Mouse (Mus musculus): ENCODE measurements around the gene Mylk. TPM values are rescaled to one million over a fixed set of nuclear protein-coding genes. Genes with fewer than 3 reads are reported as not detected.

Gene Mylk
- polyA plus RNA-seq, 1 experiment from 2014 or later, result 309 TPM

- 58% methylated on average over 10 of the region's 10 CpGs for WGBS
- no peaks in the 10 kb centered on the region for H3K27me3 ChIP-seq (replicated peaks)
- H3K4me3 ChIP-seq (replicated peaks), result peak overlapping the region; percentile 26
- no peaks in the 10 kb centered on the region for H3K9me3 ChIP-seq
- H3K27ac ChIP-seq, result peak overlapping the region; percentile 38; the same call in 1 of the 2 replicates
- peaks cover 20% of the 10 kb centered on the region for H3K4me1 ChIP-seq
- H3K9ac ChIP-seq, result no peak overlapping the region
- 0 out of 2 replicates have a peak, but pooled peaks cover 3% of the 10 kb centered on the region for H3K36me3 ChIP-seq
- ATAC-seq (ENCODE audit: insufficient read depth, low FRiP score, low read depth), result no peak
- H3K4me2 ChIP-seq, result peak overlapping the region; percentile 37
These were observed 252.6 kb downstream of the Mylk start for GRCm38 (mm10) chr16:34997576-34997975.

GRCm38 (mm10) chr16:34999016-34999415, 254.0 kb downstream of the Mylk start:
- Histone ChIP-seq H3K4me3 (replicated peaks) (peak overlapping the region; percentile 26; the same call in 1 of the 2 replicates), H3K4me2 (peak overlapping the region; percentile 37; the same call in 1 of the 2 replicates), H3K27ac (no peak overlapping the region), H3K27me3 (replicated peaks) (no peaks in the 10 kb centered on the region), H3K9ac (no peak overlapping the region), H3K4me1 (peaks cover 17% of the 10 kb centered on the region), H3K36me3 (0 out of 2 replicates have a peak, but pooled peaks cover 3% of the 10 kb centered on the region), H3K9me3 (no peaks in the 10 kb centered on the region)
- WGBS, result 73% methylated on average over 3 of the region's 3 CpGs
- no peak for ATAC-seq (ENCODE audit: insufficient read depth, low FRiP score, low read depth)

- 0 out of 2 replicates have a peak, but pooled peaks cover 3% of the 10 kb centered on the region for H3K36me3 ChIP-seq
- no peak for ATAC-seq (ENCODE audit: insufficient read depth, low FRiP score, low read depth)
- H3K4me2 ChIP-seq, result no peak overlapping the region
- H3K4me1 ChIP-seq, result peaks cover 14% of the 10 kb centered on the region
- no peak overlapping the region for H3K27ac ChIP-seq
- no peaks in the 10 kb centered on the region for H3K9me3 ChIP-seq
- H3K27me3 ChIP-seq (replicated peaks), result no peaks in the 10 kb centered on the region
- H3K4me3 ChIP-seq (replicated peaks), result no peak overlapping the region
- 38% methylated on average over 11 of the region's 11 CpGs for WGBS
- H3K9ac ChIP-seq, result no peak overlapping the region
These were observed 255.0 kb downstream of the Mylk start for GRCm38 (mm10) chr16:34999986-35000385.

- H3K27me3 ChIP-seq (replicated peaks), result no peaks in the 10 kb centered on the region
- peak; percentile 72; the same call in 1 of the 2 replicates for ATAC-seq (ENCODE audit: insufficient read depth, low FRiP score, low read depth)
- no peak overlapping the region for H3K4me3 ChIP-seq (replicated peaks)
- H3K36me3 ChIP-seq, result 0 out of 2 replicates have a peak, but pooled peaks cover 3% of the 10 kb centered on the region
- H3K4me1 ChIP-seq, result peaks cover 14% of the 10 kb centered on the region
- peak overlapping the region; percentile 14; the same call in 1 of the 2 replicates for H3K4me2 ChIP-seq
- WGBS, result 8% methylated on average over 10 of the region's 10 CpGs
- H3K9ac ChIP-seq, result no peak overlapping the region
- H3K27ac ChIP-seq, result peak overlapping the region; percentile 61
- no peaks in the 10 kb centered on the region for H3K9me3 ChIP-seq
These were observed 256.0 kb downstream of the Mylk start for GRCm38 (mm10) chr16:35000923-35001560.

GRCm38 (mm10) chr16:35004356-35004755, 259.3 kb downstream of the Mylk start:
- no peak overlapping the region for H3K4me3 ChIP-seq (replicated peaks)
- no peak overlapping the region for H3K4me2 ChIP-seq
- peaks cover 5% of the 10 kb centered on the region; the same call in 1 of the 2 replicates for H3K4me1 ChIP-seq
- H3K27ac ChIP-seq, result no peak overlapping the region
- H3K9me3 ChIP-seq, result no peaks in the 10 kb centered on the region
- H3K27me3 ChIP-seq (replicated peaks), result no peaks in the 10 kb centered on the region
- H3K9ac ChIP-seq, result no peak overlapping the region
- H3K36me3 ChIP-seq, result no peaks in the 10 kb centered on the region
- ATAC-seq (ENCODE audit: insufficient read depth, low FRiP score, low read depth), result no peak
- WGBS, result 62% methylated on average over 5 of the region's 5 CpGs

GRCm38 (mm10) chr16:35004756-35005155, 259.7 kb downstream of the Mylk start:
- no peaks in the 10 kb centered on the region for H3K27me3 ChIP-seq (replicated peaks)
- no peak overlapping the region for H3K27ac ChIP-seq
- H3K36me3 ChIP-seq, result no peaks in the 10 kb centered on the region
- no peak overlapping the region for H3K9ac ChIP-seq
- 72% methylated on average over 2 of the region's 2 CpGs for WGBS
- no peaks in the 10 kb centered on the region for H3K9me3 ChIP-seq
- H3K4me2 ChIP-seq, result no peak overlapping the region
- H3K4me3 ChIP-seq (replicated peaks), result no peak overlapping the region
- no peak for ATAC-seq (ENCODE audit: insufficient read depth, low FRiP score, low read depth)
- H3K4me1 ChIP-seq, result peaks cover 5% of the 10 kb centered on the region; the same call in 1 of the 2 replicates

- Histone ChIP-seq H3K27ac (no peak overlapping the region), H3K4me1 (peaks cover 1% of the 10 kb centered on the region; the same call in 1 of the 2 replicates), H3K27me3 (replicated peaks) (no peaks in the 10 kb centered on the region), H3K9me3 (no peaks in the 10 kb centered on the region), H3K9ac (no peak overlapping the region), H3K4me2 (no peak overlapping the region), H3K4me3 (replicated peaks) (no peak overlapping the region), H3K36me3 (no peaks in the 10 kb centered on the region)
- no peak for ATAC-seq (ENCODE audit: insufficient read depth, low FRiP score, low read depth)
- WGBS, result 86% methylated on average over 5 of the region's 5 CpGs
These were observed 261.2 kb downstream of the Mylk start for GRCm38 (mm10) chr16:35006251-35006650.

GRCm38 (mm10) chr16:35007361-35007760, 262.4 kb downstream of the Mylk start:
- ATAC-seq (ENCODE audit: insufficient read depth, low FRiP score, low read depth), result no peak
- H3K9ac ChIP-seq, result no peak overlapping the region
- H3K27ac ChIP-seq, result no peak overlapping the region
- no peak overlapping the region for H3K4me2 ChIP-seq
- no peaks in the 10 kb centered on the region for H3K4me1 ChIP-seq
- H3K4me3 ChIP-seq (replicated peaks), result no peak overlapping the region
- 54% methylated on average over 1 of the region's 1 CpGs for WGBS
- H3K36me3 ChIP-seq, result no peaks in the 10 kb centered on the region
- no peaks in the 10 kb centered on the region for H3K27me3 ChIP-seq (replicated peaks)
- no peaks in the 10 kb centered on the region for H3K9me3 ChIP-seq

GRCm38 (mm10) chr16:35008447-35008846, 263.4 kb downstream of the Mylk start:
- ATAC-seq (ENCODE audit: insufficient read depth, low FRiP score, low read depth), result no peak

GRCm38 (mm10) chr16:35013501-35013900, 268.5 kb downstream of the Mylk start:
- no peaks in the 10 kb centered on the region for H3K9me3 ChIP-seq
- no peak overlapping the region for H3K27ac ChIP-seq
- H3K4me2 ChIP-seq, result no peak overlapping the region
- no peaks in the 10 kb centered on the region for H3K27me3 ChIP-seq (replicated peaks)
- H3K9ac ChIP-seq, result no peak overlapping the region
- H3K4me3 ChIP-seq (replicated peaks), result no peak overlapping the region
- H3K36me3 ChIP-seq, result no peaks in the 10 kb centered on the region
- no peaks in the 10 kb centered on the region for H3K4me1 ChIP-seq
- WGBS, result 84% methylated on average over 2 of the region's 2 CpGs
- ATAC-seq (ENCODE audit: insufficient read depth, low FRiP score, low read depth), result no peak

More at GRCm38 (mm10) chr16:35008447-35008846, 263.4 kb downstream of the Mylk start:
- Histone ChIP-seq H3K4me2 (no peak overlapping the region), H3K4me3 (replicated peaks) (no peak overlapping the region), H3K9ac (no peak overlapping the region), H3K4me1 (no peaks in the 10 kb centered on the region), H3K27ac (no peak overlapping the region), H3K27me3 (replicated peaks) (no peaks in the 10 kb centered on the region), H3K36me3 (no peaks in the 10 kb centered on the region), H3K9me3 (no peaks in the 10 kb centered on the region)

GRCm38 (mm10) chr16:35016491-35016890, 271.5 kb downstream of the Mylk start:
- no peaks in the 10 kb centered on the region for H3K36me3 ChIP-seq
- no peaks in the 10 kb centered on the region for H3K27me3 ChIP-seq (replicated peaks)
- WGBS, result 77% methylated on average over 3 of the region's 3 CpGs
- no peak for ATAC-seq (ENCODE audit: insufficient read depth, low FRiP score, low read depth)
- no peak overlapping the region for H3K27ac ChIP-seq
- H3K9ac ChIP-seq, result no peak overlapping the region
- H3K4me1 ChIP-seq, result no peaks in the 10 kb centered on the region
- no peak overlapping the region for H3K4me3 ChIP-seq (replicated peaks)
- H3K4me2 ChIP-seq, result no peak overlapping the region
- no peaks in the 10 kb centered on the region for H3K9me3 ChIP-seq

GRCm38 (mm10) chr16:35018470-35018974, 273.5 kb downstream of the Mylk start:
- Histone ChIP-seq H3K9me3 (no peaks in the 10 kb centered on the region), H3K36me3 (no peaks in the 10 kb centered on the region), H3K4me1 (no peaks in the 10 kb centered on the region), H3K4me3 (replicated peaks) (no peak overlapping the region), H3K9ac (no peak overlapping the region), H3K4me2 (no peak overlapping the region), H3K27me3 (replicated peaks) (no peaks in the 10 kb centered on the region), H3K27ac (no peak overlapping the region)
- no peak for ATAC-seq (ENCODE audit: insufficient read depth, low FRiP score, low read depth)
- WGBS, result 88% methylated on average over 1 of the region's 1 CpGs

Measured in stomach, embryonic 15.5 days (tissue).